Mouse (Mus musculus): ENCODE measurements around the gene Kmt2c.

The Kmt2c gene

GRCm38 (mm10) chr5:25498346-25498820, at the start of gene Kmt2c:
Gene Kmt2c (minus strand): TSS chr5:25498783.
- peak in 1 of 2 experiments; percentile 82 for DNase-seq (ENCODE audit: low spot score in 2 of 2)

- no peak for DNase-seq (ENCODE audit: low spot score in 2 of 2)
Observed at GRCm38 (mm10) chr5:25546912-25547311, 48.3 kb upstream of the Kmt2c start.

DNA sequence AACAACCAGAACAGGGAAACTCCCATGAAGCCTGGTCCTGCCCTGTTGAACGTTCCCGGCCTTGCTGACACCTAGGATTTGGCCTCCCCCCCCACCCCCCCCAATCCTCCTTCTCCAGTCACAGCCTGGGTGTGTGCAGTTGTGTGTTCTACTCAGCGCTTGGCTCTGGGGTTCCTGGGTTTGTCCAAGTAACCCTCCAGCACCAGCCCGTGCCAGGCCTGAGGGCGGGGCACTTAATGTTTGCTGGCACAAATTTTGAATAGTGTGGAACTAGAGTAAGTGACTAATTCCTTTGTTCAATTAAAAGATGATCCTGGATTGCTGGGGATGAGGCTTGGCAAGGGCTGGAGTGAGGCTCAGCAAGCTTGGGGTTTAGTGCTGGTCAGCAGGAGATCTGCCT, 46.0 kb upstream of the Kmt2c start:
- DNase-seq (ENCODE audit: low spot score in 2 of 2), result no peak

GRCm38 (mm10) chr5:25544061-25544460, 45.5 kb upstream of the Kmt2c start:
- no peak for DNase-seq (ENCODE audit: low spot score in 2 of 2)

DNA sequence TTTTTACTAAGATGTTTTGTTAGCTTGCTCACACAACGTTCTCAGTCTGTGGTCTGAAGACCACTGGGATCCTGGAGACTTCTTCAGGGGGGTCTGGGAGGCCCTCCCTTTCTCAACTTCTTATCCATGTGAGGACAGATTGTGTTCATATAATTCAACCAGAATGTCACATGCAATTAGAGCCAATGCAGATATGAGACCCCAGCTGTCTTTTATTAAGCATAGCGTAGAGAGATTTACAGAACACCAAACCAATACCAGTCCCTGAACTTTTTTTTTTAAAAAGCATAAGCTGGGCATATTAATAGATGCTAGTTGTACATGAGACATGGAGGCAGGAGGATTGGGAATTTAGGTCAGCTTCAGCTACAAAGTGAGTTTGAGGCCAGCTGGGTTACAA, 43.1 kb upstream of the Kmt2c start:
- DNase-seq (ENCODE audit: low spot score in 2 of 2), result no peak

DNA sequence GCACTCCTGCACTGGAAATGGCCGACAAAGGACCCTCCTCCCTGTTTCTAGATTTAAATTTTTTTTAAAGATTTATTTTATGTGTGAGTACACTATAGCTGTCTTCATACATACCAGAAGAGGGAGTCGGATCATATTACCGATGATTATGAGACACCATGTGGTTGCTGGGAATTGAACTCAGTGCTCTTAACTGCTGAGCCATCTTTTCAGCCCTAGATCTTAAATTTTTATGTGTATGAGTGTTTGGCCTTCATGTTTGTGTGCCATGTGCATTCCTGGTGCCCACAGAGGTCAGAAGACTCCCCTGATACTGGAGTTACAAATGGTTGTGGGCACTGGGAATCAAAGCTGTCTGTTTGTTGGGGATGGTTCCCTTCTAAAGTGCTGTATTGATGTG, 42.3 kb upstream of the Kmt2c start:
- DNase-seq (ENCODE audit: low spot score in 2 of 2), result no peak

GRCm38 (mm10) chr5:25540412-25540811, 41.8 kb upstream of the Kmt2c start:
- DNase-seq (ENCODE audit: low spot score in 2 of 2), result no peak

- no peak for DNase-seq (ENCODE audit: low spot score in 2 of 2)
Observed at GRCm38 (mm10) chr5:25536921-25537409, 38.4 kb upstream of the Kmt2c start.

GRCm38 (mm10) chr5:25536451-25536850, 37.9 kb upstream of the Kmt2c start:
- no peak for DNase-seq (ENCODE audit: low spot score in 2 of 2)

- DNase-seq (ENCODE audit: low spot score in 2 of 2), result no peak
Observed at GRCm38 (mm10) chr5:25535566-25535965, 37.0 kb upstream of the Kmt2c start.

GRCm38 (mm10) chr5:25533298-25533697, 34.7 kb upstream of the Kmt2c start:
- DNase-seq (ENCODE audit: low spot score in 2 of 2), result no peak

DNA sequence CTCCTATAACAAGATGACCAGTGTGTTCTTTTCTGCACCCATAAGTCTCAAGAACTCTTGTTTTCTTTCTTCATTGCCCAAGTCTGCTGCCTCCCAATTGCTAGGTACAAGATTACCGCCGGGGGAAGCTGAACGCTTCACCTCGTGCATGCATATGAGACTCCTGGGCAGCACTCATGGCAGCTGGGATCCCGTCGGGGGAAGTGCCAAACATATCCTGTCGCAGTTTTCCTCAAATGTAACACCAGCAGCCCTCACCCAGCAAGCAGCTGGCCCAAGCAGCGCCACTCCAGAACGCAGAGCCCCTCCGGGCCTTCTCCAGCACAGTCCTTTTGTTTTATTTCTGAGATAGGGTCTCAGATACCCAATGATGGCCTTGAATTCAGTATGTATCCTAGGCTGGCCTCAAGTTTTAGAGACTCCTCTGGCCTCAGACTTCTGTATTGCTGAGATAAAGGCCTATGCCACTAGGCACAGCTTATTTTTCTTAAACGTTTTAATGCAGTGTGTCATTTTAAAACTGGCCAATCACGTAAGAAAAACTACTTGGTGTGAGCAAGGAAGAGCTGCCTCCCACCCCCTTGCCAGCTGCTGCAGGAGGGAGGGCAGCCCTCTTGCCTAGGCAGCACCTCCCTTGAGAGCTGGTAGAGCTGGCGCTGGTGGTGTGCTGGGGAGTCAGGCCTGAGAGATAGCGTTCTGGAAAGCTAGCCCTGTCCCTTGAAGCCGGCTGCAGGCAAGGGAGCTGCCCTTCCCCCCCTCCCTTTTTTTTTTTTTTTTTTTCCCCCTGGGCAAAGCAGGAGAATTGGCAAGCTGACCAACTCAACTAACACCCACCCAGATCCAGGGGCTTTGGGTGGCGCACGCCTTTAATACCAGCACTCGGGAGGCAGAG, 33.9 kb upstream of the Kmt2c start:
- DNase-seq (ENCODE audit: low spot score in 2 of 2), result peak; percentile 26 to 54

GRCm38 (mm10) chr5:25530629-25531028, 32.0 kb upstream of the Kmt2c start:
- DNase-seq (ENCODE audit: low spot score in 2 of 2), result no peak

DNA sequence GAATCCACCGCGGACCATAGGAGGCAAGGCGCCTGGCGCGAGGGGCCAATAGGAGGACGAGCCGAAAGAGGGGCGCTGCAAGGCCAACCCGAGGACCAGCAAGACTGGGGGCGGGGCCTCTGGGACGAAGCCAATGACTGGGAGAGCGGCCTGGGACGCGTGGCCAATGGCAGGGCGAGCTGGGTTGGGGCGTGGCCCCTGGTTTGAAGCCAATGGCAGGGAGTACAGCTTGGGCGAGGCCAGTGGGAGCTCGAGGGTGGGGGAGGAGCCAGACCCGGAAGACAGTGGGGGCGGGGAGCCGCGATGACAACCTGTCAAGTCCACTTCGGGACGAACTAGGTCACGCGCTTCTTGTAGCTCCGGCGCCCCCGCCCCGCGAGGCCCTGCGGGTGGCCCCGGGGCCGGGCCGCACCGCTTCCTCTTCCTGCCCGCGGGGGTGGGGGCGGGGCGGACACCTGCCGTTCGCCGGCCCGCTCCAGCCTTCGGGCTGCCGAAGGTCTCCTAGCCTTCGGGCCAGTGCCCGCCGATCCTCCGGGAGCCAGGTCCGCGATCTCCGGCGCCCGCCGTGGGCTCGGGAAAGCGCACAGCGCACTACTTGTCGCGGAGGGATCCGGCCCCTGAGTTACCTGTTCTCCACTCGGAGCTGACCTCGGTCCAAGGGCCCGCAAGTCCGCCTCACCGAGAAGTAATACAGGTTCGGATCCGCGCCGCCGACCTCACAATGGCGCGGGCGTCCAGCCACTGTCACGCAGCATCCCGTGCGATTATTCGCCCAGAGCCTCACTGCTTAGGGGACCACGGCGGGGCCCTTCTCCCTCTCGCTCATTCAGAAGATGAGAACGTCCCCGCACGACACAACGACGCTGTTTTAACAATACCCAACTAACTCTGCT, 31.2 kb upstream of the Kmt2c start:
- peak; percentile 96 to 100 for DNase-seq (ENCODE audit: low spot score in 2 of 2)

- peak in 1 of 2 experiments; percentile 27 for DNase-seq (ENCODE audit: low spot score in 2 of 2)
Observed at GRCm38 (mm10) chr5:25528851-25529528, 30.4 kb upstream of the Kmt2c start.

- DNase-seq (ENCODE audit: low spot score in 2 of 2), result no peak
Observed at GRCm38 (mm10) chr5:25527971-25528370, 29.4 kb upstream of the Kmt2c start.

DNA sequence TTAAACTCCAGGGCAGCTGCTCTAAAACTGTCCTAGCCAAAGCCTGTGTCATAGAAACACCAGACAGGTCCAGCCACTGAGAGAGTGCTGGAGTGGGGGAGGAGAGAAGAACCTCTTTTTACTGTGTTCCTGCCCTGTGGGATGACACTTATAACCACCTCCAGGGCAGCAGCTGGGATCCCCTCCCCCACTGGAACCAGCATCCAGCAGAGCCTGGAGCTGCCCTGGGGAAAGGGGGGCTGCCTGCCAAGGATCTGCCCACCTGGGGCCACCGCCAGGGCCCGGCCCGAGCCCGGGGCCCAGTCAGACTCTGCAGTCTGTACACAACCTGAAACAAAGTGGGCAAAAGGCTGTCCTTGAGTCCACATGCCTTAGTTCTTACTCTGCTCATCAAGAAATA, 28.3 kb upstream of the Kmt2c start:
- no peak for DNase-seq (ENCODE audit: low spot score in 2 of 2)

DNA sequence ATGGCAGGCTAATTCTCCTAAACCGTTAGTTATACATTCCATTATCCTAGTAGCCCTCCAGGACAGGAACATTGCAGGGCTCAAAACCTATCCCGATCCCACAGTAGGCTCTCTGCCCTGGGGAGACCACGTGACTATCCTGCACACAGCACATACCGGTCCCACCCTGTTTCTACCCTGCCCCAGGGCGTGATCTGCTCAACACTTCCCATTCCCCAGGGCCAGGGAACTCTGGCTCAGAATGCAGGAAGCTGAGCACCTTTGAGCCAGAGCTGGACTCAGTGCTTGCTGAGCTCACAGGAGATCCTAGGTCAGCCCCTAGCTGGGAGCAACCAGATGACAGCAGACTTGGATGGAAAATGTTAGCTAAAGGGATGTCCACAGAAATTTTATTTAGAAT, 27.5 kb upstream of the Kmt2c start:
- no peak for DNase-seq (ENCODE audit: low spot score in 2 of 2)

DNA sequence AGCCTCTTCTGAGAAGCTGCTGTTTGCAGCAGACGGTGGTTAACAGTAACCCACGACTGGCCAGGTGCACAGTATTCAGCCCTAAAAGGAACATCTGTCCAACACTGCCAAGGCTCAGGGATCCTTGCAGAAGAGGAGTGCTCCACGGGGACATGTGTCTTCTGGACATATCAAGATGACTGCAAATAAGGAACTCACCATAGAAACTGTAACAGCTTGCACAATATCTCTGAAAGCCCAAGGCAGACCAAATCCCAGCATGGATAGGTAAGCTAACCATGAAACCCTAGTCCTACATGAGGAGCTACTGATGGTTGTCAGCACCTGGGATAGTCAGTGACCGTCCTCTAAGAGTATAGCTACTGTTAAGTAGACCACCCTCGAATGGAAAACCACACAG, 22.9 kb upstream of the Kmt2c start:
- no peak for DNase-seq (ENCODE audit: low spot score in 2 of 2)

- DNase-seq (ENCODE audit: low spot score in 2 of 2), result no peak
Observed at GRCm38 (mm10) chr5:25519820-25520219, 21.2 kb upstream of the Kmt2c start.

DNA sequence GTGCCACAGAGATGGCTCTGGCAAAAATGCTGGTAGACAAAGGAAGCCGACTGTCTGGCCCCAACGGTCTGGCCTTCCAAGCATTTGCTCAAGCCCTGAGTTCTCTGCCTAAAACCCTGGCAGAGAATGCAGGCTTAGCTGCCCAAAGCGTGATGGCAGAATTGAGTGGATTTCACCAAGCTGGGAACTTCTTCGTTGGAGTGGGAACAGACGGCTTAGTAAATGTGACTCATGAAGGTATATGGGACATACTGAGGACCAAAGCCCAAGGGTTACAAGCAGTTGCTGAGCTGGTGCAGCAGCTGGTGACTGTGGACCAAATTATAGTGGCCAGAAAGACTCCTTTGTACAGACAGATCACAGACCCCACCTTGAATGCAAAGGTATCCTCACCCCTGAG, 19.0 kb upstream of the Kmt2c start:
- no peak for DNase-seq (ENCODE audit: low spot score in 2 of 2)
